Mouse (Mus musculus): ENCODE measurements at regions not wholly inside any gene's neighbourhood (a gene's known extent, or its start where the extent isn't known, plus 50 kb on each side); places are given as distances from the start of the nearest gene placed in this dataset.

- no peak for DNase-seq
Observed at GRCm38 (mm10) chr14:68783216-68783615, 510.9 kb downstream of the Synb start.

GRCm38 (mm10) chr14:68770411-68770810 lies 523.7 kb downstream of the Synb start:
- DNase-seq, result no peak

- DNase-seq, result no peak
Observed at GRCm38 (mm10) chr14:68762916-68763315, 531.2 kb downstream of the Synb start.

- no peak for DNase-seq
Observed at GRCm38 (mm10) chr14:68744661-68745060, 549.4 kb downstream of the Synb start.

- DNase-seq, result no peak
Observed at GRCm38 (mm10) chr14:68738474-68738873, 555.6 kb downstream of the Synb start.

- peak; percentile 75 for DNase-seq
Observed at GRCm38 (mm10) chr14:68735756-68736155, 558.3 kb downstream of the Synb start.

- no peak for DNase-seq
Observed at GRCm38 (mm10) chr14:68721156-68721555, 572.9 kb downstream of the Synb start.

- DNase-seq, result no peak
Observed at GRCm38 (mm10) chr14:68719429-68720160, 574.5 kb downstream of the Synb start.

GRCm38 (mm10) chr14:68718846-68719245 lies 575.3 kb downstream of the Synb start:
- DNase-seq, result no peak
